Mouse (Mus musculus) fibroblast of lung, adult 2 months (primary cell): ENCODE measurements around the gene Zdhhc14.

Experiments used
- DNase-seq: peaks from one replicate; pipeline ENCODE4 v3.0.0-alpha.2; 2011; ENCODE audit warnings: low read depth

Zdhhc14 gene

GRCm38 (mm10) chr17:5491801-5492745 is at the start of gene Zdhhc14:
Zdhhc14 (plus strand) TSS chr17:5492557.
- DNase-seq = peak; percentile 45

DNA sequence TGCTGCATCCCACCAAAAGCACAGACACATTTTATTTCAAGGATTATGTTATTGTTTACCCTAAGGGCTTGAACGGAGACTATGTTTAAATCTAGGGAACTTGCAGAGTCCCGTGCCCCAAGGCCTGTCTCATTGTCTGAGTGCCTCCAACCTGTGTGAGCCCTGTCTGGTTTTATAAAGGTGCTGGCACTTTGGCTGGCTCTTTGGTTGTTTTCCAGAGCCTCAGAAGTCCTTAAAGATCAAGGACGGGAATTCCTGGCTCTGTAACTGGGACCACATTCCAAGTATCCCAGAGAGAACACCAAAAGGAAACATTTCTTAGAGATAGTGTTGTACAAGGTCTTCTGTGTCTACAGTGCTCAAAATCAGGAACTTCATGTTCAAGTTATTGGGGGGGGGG is 49.1 kb upstream of the Zdhhc14 start:
- DNase-seq = no peak

- DNase-seq = no peak
These were observed 48.6 kb upstream of the Zdhhc14 start for GRCm38 (mm10) chr17:5443751-5444150.

- DNase-seq = no peak
These were observed 38.7 kb upstream of the Zdhhc14 start for GRCm38 (mm10) chr17:5453657-5454056.

DNA sequence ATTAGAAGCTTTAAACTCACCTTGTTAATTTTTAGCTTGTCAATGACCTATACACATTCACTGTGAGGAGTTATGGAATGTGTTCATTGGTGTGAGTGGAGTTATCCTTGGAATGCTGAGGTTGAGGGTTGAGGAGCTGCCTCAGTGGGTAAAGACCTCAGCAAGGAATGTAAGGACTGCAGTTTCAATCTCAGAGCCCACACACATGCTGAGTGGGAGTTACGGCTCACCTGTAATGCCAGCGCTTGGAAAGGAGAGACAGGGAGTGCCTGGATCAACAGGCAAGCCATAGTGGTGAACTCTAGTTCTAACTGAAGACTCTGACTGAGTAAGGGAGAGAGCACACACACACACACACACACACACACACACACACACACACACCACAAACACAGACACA is 28.4 kb upstream of the Zdhhc14 start:
- DNase-seq = no peak

DNA sequence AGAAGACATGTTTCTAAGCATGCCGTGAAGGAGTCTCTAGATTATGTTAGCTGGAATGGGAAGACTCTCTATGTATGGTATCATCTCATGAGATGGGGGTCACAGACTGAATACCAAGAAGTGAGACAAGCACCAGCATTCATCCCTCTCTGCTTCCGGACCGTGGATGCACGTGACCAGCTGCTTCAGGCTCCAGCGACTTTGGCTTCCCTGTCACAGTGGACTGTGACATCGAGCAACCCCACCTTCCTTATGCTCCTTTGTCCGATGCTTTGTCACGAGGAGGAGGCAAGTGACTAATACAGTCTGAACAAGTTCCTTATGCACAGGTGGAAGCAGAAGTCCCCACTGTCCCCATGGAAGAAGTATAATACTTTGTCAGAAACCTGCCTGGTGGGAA is 25.6 kb upstream of the Zdhhc14 start:
- DNase-seq = no peak

- DNase-seq = no peak
These were observed 25.2 kb upstream of the Zdhhc14 start for GRCm38 (mm10) chr17:5467177-5467576.

DNA sequence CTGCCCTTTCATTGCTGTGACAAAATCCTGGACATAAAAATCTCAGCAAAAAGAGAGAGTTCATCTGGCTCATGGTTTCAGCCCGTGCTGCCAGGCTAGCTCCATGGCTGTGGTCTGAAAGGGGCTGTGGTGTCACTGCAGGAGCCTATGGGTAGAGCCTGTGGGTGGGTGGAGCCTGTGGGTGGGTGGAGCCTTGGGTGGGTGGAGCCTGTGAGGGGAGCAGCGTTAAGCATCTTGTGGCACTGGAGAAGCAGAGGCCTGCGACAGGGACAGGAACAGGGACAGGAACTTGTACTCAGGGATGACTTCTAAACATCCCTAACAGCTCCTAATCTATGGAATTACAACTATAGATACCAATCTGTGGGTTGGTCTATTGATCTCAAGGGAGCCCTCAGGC is 20.1 kb upstream of the Zdhhc14 start:
- DNase-seq = no peak

DNA sequence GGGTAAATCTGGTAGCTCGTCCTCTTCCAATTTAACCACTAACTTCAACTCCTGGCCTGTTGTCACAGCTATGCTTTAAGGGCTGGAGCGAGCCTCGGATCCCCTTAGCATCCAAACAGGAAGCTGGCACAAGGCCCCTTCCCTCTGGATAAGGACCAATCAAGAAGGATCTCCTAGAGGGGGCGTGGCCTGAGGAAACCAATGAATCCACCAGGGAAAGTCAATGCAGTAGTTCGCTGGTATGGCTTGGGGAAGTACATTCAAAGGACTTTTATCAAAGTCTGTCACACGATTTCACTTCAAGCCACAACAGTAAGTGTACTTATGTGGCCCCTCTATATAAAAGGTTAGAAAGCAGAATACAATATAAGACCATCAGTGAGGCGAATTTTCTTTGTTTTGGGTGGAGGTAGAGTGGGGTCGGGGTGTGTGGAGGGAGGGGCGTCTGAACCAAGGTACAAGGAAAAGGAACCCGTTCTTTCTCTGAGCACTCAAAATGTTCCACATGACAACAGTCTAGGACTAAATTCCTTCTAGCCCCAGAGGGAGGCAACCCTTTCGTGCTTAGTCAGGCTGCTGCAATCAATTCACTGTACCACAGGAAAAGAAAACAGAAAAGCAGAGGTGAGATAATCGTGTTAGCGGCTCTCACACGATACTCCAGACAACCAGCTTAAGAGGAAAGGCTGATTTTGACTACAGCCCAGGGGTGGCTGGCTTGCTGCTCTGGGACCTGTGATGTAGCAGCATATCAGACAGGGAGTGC is 16.2 kb upstream of the Zdhhc14 start:
- DNase-seq = no peak

GRCm38 (mm10) chr17:5483456-5483855 is 8.9 kb upstream of the Zdhhc14 start:
- DNase-seq = no peak

DNA sequence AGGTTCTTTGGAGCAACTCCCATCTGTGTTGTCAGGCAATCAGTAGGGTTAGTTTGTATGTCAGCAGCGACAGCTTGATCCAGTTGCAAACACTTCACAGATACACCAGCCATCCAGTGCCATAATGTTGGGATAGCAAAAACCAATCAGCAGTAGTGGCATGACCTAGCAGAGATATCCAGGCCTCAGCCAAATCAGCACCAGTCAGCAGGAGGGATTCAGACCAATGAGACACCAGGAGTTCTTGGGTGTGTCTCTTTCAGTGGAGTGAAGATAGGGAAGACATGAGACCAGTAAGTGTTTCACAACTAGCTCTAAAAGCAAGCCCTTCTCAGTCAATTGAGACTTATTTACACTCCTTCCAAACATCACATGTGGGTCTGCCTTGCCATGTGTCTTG is 7.7 kb upstream of the Zdhhc14 start:
- no peak for DNase-seq

GRCm38 (mm10) chr17:5488156-5488555 is 4.2 kb upstream of the Zdhhc14 start:
- no peak for DNase-seq

- no peak for DNase-seq
These were observed 2.0 kb upstream of the Zdhhc14 start for GRCm38 (mm10) chr17:5490351-5490750.

GRCm38 (mm10) chr17:5491031-5491800 is 1.1 kb upstream of the Zdhhc14 start:
- DNase-seq = peak; percentile 87

GRCm38 (mm10) chr17:5492746-5493160 is 396 bp downstream of the Zdhhc14 start:
- no peak for DNase-seq

DNA sequence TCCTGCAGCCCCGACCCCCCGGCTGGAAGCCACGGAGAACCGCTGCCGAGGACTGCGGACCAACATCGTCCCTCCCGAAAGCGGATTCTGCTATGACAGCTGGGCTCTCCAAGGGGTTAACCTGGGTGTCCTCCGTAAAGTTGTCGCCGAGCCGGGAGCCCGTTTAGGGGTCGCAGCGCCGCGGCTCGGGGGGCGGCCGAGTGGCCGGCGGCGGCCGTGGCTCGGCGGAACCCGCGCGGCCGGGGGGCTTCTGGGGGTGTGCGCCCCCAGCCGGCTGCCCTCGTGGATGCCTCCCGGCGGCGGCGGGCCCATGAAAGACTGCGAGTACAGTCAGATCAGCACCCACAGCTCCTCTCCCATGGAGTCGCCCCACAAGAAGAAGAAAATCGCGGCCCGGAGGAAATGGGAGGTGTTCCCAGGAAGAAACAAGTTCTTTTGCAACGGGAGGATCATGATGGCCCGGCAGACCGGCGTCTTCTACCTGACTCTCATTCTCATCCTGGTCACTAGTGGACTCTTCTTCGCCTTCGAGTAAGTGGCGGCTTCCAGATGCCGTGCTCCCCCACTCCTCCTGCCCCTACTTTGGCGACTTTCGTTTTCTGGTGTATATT is 909 bp downstream of the Zdhhc14 start:
- DNase-seq = no peak

DNA sequence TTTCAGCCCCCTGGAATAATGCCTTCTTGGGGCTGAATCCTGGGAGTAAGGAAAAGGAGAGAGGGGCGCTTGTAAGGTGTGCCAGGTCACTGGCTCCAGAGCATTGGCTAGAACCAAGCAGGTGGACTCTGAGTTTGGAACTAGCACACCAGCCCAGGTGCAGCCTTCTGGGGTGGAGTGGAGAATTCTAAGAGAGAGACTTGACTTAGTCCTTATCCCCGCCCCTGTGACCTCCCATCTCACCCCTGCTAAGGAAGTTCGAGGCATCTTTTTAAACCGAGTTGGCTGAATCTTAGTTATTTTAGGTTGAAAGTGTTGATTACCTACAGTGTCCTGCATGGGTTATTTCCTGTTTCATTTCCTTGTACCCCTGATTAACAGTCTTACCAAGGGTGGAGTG is 1.5 kb downstream of the Zdhhc14 start:
- no peak for DNase-seq

DNA sequence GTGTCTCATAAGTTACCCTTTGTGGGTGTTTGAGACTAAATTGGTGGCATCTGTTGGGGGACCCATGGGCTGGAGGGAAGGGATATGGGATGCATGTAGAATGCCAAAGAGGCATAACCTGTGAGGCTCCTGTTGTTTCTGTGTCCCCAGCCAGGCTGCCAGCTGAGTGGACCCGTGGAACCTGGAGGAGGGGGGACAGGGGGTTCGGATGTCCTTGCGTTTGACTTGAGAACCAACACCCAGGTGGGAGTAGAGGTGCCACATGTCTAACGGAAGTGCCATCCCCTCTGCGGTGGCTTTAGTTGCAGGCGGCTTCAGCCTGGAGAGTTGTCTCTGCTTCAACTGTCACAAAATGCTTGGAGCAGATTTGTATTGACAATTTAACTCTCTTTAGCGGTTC is 2.5 kb downstream of the Zdhhc14 start:
- DNase-seq = no peak

GRCm38 (mm10) chr17:5497695-5498094 is 5.3 kb downstream of the Zdhhc14 start:
- DNase-seq = no peak

- no peak for DNase-seq
These were observed 6.6 kb downstream of the Zdhhc14 start for GRCm38 (mm10) chr17:5498996-5499395.

DNA sequence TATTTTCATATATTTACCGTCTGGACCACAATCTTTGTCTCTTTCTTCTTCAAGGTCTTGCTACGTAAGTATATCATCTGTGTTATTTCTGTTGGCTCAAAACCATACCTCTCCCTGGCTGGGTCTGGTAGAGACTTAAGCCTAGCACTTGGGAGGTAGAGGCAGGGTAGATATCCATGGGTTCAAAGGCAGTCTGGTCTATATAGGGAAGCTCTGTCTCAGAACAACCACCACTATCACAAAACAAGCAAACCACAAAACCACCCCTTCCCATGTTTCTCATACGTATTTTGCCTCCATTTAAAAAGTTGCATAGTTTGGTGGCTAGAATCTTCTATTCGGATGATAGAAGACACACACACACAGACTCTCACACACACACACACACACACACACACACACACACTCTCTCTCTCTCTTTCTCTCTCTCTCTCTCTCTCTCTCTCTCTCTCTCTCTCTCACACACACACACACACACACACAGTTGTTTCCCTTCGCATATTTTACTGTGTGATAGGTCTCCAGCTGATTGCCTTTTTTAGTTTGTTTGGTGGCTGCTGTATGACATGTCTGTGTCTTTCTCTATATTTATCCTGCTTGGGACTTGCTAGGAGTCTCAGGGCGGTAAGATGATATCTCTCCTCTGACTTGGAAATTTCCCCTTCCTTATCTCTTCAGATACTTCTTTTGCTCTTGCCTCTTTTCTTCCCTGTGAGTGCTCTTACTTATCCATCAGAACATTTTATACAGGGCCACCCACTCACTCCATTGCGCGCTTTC is 11.8 kb downstream of the Zdhhc14 start:
- DNase-seq = no peak
